Mouse (Mus musculus): Measurements from ENCODE around the gene Mfge8. TPM values are rescaled to one million over a fixed set of nuclear protein-coding genes. Genes with fewer than 3 reads are reported as not detected.

The Mfge8 gene
- 100 to 1,000 TPM; 183 to 219 (median 203) TPM for total RNA-seq (2022)

DNA sequence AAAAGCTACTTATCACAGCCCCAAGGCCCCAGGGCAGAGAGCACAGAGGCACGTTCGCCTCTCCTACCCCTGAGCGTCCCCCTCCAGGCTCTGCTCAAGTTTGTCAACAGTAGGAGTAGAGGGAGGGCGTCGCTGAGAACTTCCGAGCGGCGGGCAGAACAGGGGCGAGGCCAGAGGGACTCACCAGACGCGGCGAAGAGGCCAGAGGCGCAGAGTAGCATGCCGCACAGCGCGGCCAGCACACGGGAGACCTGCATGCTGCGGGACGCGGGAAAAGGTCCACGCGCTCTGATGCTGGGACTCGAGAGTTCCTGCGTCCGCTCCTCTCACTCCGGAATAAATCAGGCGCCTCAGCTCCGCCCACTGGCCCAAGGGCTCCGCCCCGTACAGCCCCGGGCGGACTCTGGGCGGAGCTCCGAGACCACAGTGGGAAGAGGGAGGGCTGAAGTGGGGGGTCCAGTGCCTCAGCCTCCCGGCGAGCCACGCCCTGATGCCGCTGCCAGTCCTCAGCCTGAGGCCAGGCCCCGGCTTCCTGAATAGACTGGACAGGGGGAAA, at the start of gene Mfge8:
Gene Mfge8 (minus strand): TSS at position 350 of the 556 bp plus-strand sequence.
- peak; percentile 35 to 61 for DNase-seq (ENCODE audit: low spot score in 2 of 2)

DNA sequence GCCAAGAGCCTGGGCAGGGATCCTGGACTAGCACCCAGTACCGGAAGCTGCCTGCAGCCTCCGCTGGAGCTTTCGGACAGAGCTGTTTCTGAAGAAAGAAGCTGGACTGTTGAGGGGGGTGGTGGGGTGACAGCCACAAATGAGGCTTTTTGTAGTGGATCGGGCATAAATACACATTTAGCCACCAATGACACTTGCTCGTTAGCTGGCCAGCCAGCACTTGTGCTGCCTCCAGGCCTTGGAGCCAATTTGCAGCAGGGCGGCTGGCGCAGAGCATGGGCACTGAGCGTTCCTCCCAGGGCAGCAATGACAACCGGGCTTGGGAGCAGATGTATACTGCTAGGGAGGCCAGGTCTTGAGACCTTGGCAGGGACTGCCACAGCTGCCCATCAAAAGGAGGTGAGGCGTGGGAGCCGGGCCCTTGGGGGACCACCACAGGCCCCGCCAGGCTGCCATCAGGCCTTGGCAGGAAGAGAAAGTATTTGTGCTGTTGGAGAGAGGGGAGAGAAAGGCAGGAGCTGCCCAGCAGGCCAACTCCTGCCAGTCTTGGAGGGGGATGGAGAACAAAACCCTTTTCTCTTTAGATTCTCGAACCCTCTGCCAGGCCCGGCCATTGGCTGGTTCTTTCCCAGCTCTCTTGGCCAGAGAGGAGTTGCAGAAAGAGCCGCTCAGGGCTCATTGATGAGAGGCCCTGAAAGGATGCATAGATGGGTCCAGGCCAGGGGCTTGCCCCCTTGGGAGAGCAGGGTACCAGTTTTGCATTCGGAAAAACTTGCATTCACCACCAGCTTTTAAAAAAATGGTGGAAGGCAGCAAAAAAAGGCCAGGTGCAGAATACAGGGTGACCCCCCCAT, 45.9 kb upstream of the Mfge8 start:
- peak; percentile 31 to 85 for DNase-seq (ENCODE audit: low spot score in 2 of 2)

DNA sequence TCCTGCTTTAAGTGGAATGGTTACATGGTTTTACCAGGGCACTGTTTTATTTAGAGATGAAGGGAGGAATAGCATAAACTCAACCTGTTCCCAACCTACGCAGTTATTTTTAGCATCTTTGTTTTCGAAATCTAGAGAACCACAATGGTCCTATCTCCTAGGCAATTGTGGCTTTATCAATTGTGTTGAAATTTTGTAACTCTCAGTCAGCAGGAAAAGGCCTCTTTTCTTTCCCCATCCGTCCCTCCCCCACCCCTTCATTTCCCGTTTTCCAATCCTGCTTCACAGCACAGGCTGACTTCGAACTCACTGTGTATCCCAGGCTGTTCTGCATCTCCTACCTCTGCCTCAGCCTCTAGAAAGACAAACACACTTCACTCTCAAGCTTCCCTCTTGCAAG, 45.1 kb upstream of the Mfge8 start:
- DNase-seq (ENCODE audit: low spot score in 2 of 2), result no peak

DNA sequence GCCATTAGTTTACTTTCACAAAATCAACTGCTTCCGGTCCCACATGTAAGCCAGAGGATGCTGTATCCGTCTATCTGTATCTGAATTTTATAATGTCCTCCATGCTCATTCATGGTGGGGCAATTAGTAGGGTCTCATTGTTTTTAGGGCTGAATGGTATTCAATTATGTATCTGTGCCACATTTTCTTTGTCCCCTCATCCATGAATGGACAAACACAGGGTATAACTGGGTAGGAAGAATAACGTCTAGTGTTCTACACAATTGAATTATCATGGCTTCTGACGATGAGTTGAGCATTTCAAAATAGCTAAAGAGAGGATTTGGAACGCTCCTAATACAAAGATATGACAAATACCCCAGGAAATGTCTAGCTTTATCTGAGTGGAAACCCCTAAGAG, 42.6 kb upstream of the Mfge8 start:
- no peak for DNase-seq (ENCODE audit: low spot score in 2 of 2)

DNA sequence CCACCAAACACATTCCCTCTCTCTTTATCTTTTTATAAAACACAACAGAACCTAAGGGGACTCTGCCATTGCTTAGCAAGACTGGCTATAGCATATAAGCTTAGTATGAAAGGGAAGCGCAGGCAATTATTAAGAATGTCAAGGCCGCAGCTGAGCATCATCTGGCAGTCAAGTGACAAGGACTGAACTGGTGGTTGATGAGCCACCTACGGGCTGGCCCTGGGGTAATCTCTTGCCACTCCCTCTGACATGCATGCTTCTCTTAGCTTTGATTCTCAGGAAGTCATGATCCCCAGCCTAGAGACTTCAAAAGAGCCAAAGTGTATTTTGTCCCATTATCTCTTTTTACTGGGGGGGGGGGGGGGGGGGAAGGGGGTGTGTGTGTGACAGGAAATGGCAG, 41.7 kb upstream of the Mfge8 start:
- DNase-seq (ENCODE audit: low spot score in 2 of 2), result no peak

DNA sequence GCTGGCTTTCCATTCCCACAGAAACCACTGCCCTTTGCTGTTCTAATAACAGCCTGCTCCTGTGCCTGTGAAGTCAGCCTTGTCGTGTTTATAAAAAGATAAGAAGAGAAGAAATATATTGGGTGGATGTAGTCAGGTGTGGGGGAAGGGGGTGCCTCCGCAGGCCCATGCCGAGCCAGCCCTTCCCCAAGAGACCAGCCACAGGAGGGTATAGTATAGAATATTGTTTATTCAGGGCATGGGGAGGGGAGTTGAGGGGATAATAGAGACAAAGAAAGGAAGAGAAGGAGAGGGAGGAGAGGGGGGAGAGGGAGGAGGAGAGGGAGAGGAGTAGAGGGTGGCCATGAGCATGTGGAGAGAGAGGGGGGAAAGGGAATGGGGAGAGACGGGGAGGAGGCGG, 40.4 kb upstream of the Mfge8 start:
- DNase-seq (ENCODE audit: low spot score in 2 of 2), result no peak

DNA sequence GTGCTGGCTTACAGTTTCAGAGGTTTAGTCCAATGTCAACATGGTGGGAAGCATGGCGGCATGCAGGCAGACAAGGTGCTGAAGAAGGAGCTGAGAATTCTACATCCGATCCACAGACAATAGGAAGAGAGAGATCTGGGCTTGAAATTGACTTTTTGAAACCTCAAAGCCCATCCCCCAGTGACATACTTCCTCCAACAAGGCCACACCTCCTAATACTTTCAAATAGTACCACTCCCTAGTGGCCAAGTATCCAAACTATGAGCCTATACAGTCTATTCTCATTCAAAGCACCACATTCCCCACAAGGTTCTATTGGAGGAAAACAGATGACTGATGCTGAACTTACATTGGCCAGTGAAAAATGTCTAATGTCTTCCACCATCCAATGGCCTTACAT, 38.7 kb upstream of the Mfge8 start:
- no peak for DNase-seq (ENCODE audit: low spot score in 2 of 2)

DNA sequence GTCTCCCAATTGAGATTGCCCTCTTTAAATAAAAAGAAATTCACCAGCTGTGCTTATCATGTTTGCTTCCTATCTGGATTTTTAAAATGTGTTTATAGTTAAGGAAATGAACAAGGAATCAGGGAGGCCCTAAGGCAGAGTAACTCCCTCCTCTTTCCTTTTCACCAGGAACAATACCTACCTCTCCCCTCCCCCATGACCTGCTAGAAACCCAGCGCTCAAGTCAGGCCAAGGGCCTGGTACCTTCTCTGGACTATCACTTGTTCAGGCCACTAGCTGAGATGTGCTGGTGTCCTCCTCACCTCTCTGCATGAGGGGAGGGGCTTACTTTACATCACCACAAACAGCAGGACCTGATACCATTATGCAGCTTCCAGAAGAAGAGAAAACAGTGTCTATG, 34.6 kb upstream of the Mfge8 start:
- no peak for DNase-seq (ENCODE audit: low spot score in 2 of 2)

DNA sequence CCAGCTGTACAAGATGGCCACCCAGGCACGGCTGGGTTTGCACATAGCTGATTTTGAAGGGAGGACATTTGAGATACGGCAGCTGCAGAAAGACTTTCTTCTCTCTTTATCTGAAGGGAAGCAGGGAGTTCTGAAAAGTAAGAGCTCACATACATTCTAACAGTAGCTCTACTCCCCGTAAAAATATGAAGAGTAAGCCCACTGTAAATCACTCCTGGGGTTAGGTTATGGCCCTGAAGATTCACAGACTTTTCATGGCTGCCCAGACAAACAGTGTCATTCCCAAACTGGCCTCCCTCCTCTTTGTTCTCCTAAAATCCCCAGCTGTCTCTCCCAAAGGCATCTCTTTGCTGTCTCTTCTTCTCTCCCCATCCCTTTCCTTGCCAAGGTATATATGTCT, 24.9 kb upstream of the Mfge8 start:
- no peak for DNase-seq (ENCODE audit: low spot score in 2 of 2)

DNA sequence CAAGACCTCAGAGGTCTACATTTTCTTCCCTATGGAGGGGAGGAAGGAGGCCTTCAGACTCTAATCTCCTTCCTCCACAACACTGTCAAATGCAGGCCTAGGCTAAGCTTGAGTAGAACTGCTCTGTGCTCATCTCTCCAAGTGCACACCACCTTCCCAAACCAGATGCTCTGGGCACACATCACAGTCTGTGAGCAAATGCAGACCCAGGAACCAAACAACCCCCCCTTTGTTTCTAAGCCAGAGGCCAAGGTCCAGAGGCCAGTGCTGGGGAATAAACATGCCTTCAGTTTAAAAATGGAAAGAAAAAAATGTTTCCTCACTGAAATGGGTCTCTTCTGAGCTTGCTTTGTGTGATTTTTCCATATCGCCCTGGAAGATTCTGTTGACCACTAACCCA, 22.9 kb upstream of the Mfge8 start:
- DNase-seq (ENCODE audit: low spot score in 2 of 2), result no peak

DNA sequence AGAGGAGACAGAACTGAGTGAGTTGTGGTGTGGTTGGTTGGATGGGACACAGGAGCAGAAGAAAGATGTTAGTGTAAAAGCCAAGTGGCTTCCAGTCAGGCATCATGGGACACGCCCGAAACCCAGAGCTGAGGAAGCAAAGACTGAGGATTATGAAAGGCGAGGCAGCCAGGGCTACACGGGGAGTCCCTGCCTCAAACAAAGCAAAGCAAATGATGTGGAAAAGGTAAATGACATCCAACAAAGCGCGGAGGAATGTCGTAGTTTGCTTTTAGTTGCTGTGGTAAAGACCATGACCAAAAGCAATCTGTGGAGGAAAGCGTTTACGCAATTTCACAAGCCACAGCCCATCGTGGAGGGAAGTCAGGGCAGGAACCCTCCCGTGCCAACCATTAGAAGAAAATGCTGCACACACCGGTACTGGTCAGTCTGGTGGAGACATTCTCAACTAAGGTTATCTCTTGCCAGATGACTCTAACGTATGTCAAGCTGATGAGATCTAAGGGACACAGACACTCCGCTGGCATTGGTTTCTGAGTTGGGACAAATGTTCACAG, 18.2 kb upstream of the Mfge8 start:
- no peak for DNase-seq (ENCODE audit: low spot score in 2 of 2)

DNA sequence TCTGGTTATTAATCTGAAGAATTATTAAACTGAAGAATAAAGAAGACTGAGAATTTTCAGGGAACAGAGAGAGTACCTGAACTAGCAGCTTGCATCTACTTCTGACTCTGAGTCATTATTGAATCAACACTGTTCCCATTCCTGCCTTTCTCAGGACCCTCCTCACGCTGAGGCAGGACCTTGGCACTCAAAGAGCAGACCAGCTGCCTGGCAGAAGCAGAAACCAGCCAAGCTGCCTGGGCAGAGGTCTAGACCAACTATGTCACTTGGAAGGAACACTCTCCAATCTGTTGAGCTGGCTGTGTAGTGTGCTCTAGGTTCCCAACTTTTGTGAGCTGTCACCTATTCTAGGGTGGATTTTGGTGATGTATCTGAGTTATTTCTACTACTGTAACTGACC, 10.5 kb upstream of the Mfge8 start:
- DNase-seq (ENCODE audit: low spot score in 2 of 2), result no peak

DNA sequence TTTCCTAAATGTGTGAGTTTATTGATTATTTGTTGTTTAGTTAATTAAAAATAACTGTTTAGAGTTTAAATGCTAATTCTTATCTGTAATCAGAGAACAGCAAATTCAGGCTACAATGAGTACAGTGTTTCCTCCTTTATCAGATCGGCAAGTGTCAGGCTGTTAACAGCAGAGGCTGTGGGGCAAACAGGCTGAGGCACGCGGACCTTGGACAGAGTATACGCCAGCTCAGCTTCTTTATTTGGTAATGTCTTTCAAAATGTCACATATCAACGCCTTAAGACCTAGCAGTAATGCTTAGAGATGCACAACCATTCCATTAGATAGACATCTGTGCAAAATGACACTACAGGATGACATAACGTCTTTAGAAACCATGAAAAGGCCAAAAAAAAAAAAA, 662 bp upstream of the Mfge8 start:
- no peak for DNase-seq (ENCODE audit: low spot score in 2 of 2)

DNA sequence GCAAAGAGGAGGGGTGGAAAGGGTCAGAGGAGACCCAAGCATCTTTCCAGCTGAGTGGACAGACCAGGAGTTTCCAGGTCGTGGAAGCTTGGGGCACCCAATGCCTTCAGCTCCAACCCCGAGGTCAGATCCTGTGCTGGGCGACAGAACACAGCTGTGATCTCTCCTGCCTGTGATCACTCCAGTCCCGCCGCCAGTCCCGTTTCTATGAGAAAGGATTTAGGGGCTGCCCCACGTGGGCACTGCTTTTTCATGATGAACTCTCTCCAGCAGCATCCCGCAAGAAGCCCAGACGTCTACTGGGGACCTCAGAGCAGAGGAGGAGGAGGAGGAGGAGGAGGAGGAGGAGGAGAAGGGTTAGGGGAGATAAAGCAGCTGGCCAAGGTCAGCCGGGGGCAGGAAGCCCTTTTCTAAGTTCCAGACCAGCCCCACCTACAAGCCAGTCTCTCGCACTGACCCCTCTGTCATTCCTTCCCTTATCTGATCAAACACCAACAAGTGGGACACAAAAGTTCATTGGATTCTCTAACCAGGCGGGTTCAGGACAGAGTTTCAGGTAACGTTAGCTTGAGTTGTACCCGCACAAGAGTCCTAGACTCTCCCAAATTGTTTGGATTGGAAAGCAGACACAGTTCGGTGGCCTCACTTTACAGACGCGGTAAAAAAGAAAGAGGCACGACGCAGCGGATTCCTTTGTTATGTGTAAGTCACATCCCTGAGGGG, 768 bp downstream of the Mfge8 start:
- no peak for DNase-seq (ENCODE audit: low spot score in 2 of 2)

DNA sequence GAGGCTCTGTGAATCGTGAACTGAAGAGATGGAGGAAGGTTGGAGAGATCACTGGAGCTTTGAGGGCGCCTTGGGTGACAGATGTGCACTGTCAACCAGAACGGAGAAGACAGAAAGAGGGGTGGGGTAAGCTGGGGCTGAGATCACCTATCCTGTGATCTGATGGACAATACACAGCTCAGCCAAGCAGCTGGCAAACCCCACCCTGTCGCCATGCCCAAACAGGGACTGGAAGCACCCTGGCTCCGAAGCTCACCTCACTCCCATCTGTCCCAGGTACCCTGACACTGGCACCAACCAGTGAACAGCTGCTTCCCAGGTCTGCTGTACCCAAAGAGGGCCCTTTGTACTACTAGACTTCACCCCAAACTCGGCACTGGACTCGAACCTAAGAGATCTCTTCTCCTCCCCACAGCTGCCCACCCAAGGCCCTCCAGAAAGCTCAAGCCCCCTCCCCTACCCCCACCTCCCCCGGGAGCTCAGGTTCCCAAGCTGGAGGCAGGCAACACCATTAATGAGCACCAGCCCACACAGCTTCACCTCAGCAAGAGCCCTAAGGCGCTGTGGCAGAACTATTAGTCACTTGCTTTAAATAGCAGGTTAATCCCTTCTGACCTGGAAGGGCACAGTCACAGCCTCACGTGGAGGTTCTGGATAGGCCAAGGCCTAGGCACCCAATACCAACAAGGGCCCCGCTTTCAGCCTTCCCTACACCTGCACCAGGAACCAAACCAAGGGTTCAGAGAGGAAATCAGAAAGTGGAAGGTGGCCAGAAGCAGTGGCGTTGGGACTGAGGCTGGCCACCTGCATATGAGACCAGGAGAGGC, 1.6 kb downstream of the Mfge8 start:
- no peak for DNase-seq (ENCODE audit: low spot score in 2 of 2)

DNA sequence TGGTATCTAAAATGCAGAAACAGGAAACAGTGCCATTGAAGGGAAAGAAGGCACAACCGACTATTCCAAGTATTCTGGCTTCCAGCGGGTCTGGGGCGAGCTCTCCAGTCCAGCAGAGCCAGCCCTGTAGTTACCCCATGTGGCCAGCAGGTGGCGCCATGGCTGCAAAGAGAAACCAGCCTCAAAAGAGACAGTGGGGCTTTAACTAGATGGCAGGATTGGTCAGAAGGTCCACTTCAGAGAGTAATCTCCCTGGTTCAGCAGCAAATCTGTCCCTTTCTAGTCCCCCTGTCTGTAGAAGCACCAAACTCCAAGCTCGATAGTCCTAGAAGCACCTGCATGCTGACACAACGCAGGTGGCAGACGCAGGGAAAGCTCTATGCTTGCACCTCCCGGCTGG, 8.0 kb downstream of the Mfge8 start:
- DNase-seq (ENCODE audit: low spot score in 2 of 2), result peak; percentile 52 to 71

DNA sequence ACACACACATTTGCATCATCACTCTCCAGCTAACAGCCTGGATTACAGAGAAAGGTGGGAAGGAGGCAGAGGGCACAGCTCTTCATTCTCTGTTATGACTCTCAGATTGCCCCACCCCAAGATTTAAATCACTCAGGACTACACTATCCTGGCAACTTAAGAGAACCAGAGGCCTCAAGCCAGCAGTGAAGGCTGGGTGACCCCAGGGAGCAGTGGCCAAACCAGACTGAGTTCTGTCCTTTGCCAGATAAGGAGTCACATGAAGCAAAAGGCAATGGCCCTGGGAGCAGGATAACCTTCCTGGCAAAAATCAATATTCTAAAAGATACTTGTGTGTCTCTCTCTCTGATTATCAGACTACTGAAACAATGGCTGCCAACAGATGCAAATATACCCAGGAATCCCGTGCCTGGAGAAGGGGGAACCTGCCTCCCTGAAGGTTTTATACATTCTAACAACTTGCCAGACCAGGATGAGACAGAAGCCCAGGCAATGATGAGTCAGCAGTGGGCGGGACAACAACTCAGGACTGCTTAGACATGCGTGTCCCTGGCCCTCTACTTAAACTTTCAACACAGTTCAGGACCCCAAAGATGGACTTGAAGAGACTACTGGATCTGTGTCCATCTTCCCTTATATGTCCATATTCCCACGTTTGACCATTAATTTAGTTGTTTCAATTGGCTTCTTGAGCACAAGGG, 8.8 kb downstream of the Mfge8 start:
- no peak for DNase-seq (ENCODE audit: low spot score in 2 of 2)

DNA sequence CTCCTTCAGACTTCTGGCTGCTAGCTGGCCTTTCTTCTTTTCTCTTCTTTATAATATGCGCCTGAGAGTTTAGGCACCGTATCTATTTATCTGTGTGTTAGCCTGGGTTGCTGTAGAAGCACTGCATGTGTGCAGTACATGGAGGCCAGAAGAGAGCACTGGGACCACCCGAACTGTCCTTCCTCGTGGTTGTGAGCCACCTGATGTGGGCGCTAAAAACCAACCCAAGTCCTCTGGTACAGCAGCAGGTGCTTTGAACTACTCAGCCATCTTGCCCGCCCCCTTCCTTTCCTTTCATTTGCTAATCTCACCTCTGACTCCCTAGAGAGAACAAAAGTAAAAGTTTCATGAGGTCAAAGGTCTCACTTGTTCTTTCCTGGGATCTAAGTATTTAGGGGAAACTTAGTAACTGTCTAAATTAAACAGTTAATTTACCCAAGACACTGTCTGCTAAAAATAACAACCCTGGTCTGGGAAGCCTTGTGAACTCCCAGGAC, 9.5 kb downstream of the Mfge8 start:
- DNase-seq (ENCODE audit: low spot score in 2 of 2), result no peak

DNA sequence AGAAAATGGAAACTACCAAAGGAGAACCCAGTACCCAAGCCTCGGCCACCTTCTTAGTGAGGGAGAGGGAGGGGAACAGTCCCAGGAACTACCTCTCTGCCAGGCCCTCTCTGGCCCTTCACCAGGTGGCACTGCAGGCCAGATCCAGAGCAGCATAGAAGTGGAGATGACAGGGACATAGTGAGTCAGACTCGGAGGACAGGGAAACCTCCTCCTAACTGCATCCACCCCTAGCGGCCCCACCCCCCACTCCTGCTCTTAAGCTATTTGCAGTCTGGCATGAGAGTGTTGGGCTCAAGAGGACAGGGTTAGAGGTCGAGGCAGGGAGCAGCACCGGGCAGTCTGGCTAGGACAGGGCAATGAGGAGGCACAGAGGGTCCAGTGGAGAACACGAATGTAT, 15.5 kb downstream of the Mfge8 start:
- no peak for DNase-seq (ENCODE audit: low spot score in 2 of 2)

DNA sequence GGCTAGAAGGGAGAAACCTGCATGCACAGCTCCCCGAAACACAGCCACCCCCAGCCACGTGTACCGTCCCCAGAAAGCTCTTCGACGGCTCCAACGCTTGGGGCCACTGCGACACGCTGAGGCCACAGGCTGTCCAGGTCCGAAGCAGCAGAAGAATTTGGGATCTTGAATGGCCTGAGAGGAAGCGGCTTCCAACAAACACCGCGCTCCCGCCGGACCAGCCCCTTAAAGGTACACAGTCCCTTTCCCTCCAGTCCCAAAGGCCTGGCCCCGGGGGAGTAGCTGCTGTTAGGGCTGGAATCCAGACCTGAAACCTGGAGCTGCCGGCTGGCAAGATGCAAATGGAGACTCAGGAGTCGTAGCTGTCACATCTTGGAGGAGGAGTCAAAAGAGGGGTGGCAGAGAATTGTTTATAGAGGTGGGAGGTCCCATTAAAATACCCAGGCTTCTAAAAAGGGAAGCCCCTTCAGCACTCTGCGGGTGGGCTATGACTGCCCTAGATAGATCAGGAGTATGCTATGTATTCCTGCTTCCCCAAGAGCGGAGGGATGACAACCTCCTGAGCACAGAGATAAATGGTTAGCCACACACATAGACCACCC, 17.9 kb downstream of the Mfge8 start, which contains the start of gene Hapln3:
Gene Hapln3 (minus strand): TSS at position 176 of the 602 bp plus-strand sequence.
- no peak for DNase-seq (ENCODE audit: low spot score in 2 of 2)
